Mouse (Mus musculus) bone marrow macrophage, adult 2 months (primary cell): ENCODE data around the gene Maats1. TPM values are rescaled to one million over a fixed set of nuclear protein-coding genes. Genes with fewer than 3 reads are reported as not detected.
A peak's percentile ranks its signal among the peaks of the same experiment; 100 is the strongest.

Source experiments
- H3K27ac ChIP-seq: 2 replicates; pipeline ENCODE4 v1.5.1; 2012; ENCODE audit warnings: low read depth, low read length; ENCODE audit not compliant: insufficient read depth
- H3K4me1 ChIP-seq: 2 replicates; pipeline ENCODE4 v1.6.1; 2012; ENCODE audit warnings: low read length; ENCODE audit not compliant: control insufficient read depth, insufficient read depth
- H3K4me3 ChIP-seq: 2 replicates; pipeline ENCODE4 v1.5.1; 2012; ENCODE audit warnings: mild to moderate bottlenecking, low read length, moderate library complexity; ENCODE audit not compliant: insufficient read depth
- CTCF ChIP-seq: IDR thresholded peaks from 2 replicates; pipeline ENCODE4 v1.5.1; 2012; ENCODE audit warnings: low read depth, mild to moderate bottlenecking, low read length, moderate library complexity
- POLR2A ChIP-seq: IDR thresholded peaks from 2 replicates; pipeline ENCODE4 v1.6.1; 2012; ENCODE audit warnings: mild to moderate bottlenecking, low read depth, low read length, borderline replicate concordance
- polyA plus RNA-seq: library from polyadenylated mRNA; stranded (reverse); fragments of >200 nt; gene quantifications from 2 replicates; pipeline ENCODE4 v1.2.4, GENCODE M21; 2012; ENCODE audit not compliant: missing spikeins, insufficient read depth, insufficient read length

Gene Maats1
- polyA plus RNA-seq, 1 experiment: not detected

DNA sequence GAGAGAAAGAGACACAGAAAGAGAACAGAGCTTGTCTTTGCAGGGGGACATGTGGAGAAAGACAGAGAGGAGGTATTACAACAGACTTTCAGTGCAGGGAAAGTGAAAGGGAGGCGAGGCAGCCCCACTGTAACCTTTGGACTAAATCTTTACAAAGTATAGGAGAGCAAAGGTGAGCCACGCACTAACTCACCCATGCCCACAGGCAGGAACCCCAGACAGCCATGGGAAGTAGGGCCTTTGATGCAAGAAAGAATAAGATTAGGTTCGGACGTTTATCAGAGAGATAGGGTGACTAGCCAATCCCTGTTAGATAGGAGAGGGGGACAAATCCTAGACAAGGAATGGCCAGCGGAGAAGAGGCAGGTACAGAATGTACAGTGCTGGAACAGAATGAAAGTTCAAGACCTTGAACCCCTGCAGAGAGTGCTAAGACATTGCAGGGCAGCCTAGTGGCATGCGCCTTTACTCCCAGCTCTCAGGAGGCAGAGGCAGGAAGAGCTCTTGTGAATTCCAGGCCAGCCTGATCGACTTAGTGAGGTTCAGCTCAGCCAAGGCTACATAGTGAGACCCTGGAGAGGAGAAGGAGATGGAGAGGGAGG lies 59.3 kb downstream of the Maats1 start:
- no peak for TF ChIP-seq CTCF
- no peak for TF ChIP-seq POLR2A
- Histone ChIP-seq H3K27ac (no peak overlapping the region), H3K4me3 (no peak overlapping the region), H3K4me1 (peaks cover 3% of the 10 kb centered on the region)

GRCm38 (mm10) chr16:38280951-38281350 lies 61.0 kb downstream of the Maats1 start:
- Histone ChIP-seq H3K4me1 (peaks cover 2% of the 10 kb centered on the region), H3K27ac (no peak overlapping the region), H3K4me3 (no peak overlapping the region)
- TF ChIP-seq CTCF (no peak), POLR2A (no peak)

DNA sequence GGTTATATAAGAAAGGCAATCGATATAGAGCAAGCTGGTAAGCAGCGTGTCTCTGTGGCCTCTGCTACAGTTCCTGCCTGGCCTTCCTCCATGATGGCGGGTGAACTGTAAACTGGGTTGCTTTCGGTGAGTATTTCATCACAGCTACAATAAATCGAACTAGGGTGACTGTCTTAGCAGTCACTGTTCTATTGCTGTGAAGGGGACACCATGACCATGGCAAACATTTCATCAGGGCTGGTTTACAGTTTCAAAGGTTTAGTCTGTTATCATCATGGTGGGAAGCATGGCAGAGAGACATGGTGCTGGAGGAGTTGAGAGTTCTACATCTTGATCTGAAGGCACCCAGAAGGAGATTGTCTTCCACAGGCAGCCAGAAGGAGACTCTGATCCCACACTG lies 62.1 kb downstream of the Maats1 start:
- TF ChIP-seq POLR2A (no peak), CTCF (no peak)

GRCm38 (mm10) chr16:38274737-38275136 lies 67.2 kb downstream of the Maats1 start:
- TF ChIP-seq POLR2A: no peak
- no peak for TF ChIP-seq CTCF
- H3K4me3 ChIP-seq: no peak overlapping the region
- no peaks in the 10 kb centered on the region for H3K4me1 ChIP-seq
- H3K27ac ChIP-seq: no peak overlapping the region

More for the DNA sequence above, 62.1 kb downstream of the Maats1 start:
- Histone ChIP-seq H3K4me3 (no peak overlapping the region), H3K27ac (no peak overlapping the region), H3K4me1 (no peaks in the 10 kb centered on the region)

DNA sequence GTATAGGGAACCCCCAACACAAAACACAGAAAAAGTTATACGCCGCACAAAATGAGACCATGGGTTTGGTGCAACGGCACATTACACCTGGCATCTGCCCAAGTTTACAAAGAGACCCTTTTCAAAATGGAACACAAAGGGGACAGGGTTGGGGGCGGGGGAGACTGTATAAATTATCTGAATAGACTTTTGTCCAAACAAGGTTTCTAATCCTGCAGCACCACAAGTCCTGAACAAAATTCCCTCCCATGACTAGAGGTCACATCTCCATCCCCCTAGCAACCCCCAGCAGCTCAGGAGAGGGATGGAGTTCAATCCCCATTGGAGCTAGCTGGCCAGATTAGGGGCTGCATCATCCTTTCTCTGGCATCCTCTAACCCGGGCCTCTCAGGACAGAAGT lies 69.5 kb downstream of the Maats1 start:
- Histone ChIP-seq H3K4me1 (no peaks in the 10 kb centered on the region), H3K4me3 (no peak overlapping the region), H3K27ac (no peak overlapping the region)
- TF ChIP-seq POLR2A (no peak), CTCF (no peak)

GRCm38 (mm10) chr16:38271601-38272000 lies 70.3 kb downstream of the Maats1 start:
- no peak overlapping the region for H3K27ac ChIP-seq
- no peak overlapping the region for H3K4me3 ChIP-seq
- no peaks in the 10 kb centered on the region for H3K4me1 ChIP-seq
- no peak for TF ChIP-seq POLR2A
- TF ChIP-seq CTCF: no peak

- Histone ChIP-seq H3K4me3 (no peak overlapping the region), H3K4me1 (no peaks in the 10 kb centered on the region)
- no peak for TF ChIP-seq CTCF
- TF ChIP-seq POLR2A: no peak
These were observed 86.0 kb downstream of the Maats1 start for GRCm38 (mm10) chr16:38255927-38256326.

GRCm38 (mm10) chr16:38255107-38255506 lies 86.8 kb downstream of the Maats1 start:
- no peak for TF ChIP-seq POLR2A
- no peak for TF ChIP-seq CTCF
- no peak overlapping the region for H3K4me3 ChIP-seq
- no peaks in the 10 kb centered on the region for H3K4me1 ChIP-seq
- no peak overlapping the region for H3K27ac ChIP-seq

More at GRCm38 (mm10) chr16:38255927-38256326, 86.0 kb downstream of the Maats1 start:
- no peak overlapping the region for H3K27ac ChIP-seq

- Histone ChIP-seq H3K27ac (no peak overlapping the region), H3K4me3 (no peak overlapping the region), H3K4me1 (peaks cover 4% of the 10 kb centered on the region; the same call in 1 of the 2 replicates)
- no peak for TF ChIP-seq POLR2A
- no peak for TF ChIP-seq CTCF
These were observed 87.9 kb downstream of the Maats1 start for GRCm38 (mm10) chr16:38254001-38254400.

- Histone ChIP-seq H3K4me3 (no peak overlapping the region), H3K27ac (no peak overlapping the region), H3K4me1 (peaks cover 11% of the 10 kb centered on the region)
- TF ChIP-seq CTCF (no peak), POLR2A (no peak)
These were observed 91.5 kb downstream of the Maats1 start for GRCm38 (mm10) chr16:38250467-38250866.

GRCm38 (mm10) chr16:38248331-38248961 lies 93.5 kb downstream of the Maats1 start:
- Histone ChIP-seq H3K27ac (0 out of 2 replicates have a peak overlapping the region, but pooled peaks have one; percentile 2), H3K4me3 (no peak overlapping the region; the same call in 1 of the 2 replicates), H3K4me1 (peaks cover 11% of the 10 kb centered on the region)
- TF ChIP-seq POLR2A: no peak
- no peak for TF ChIP-seq CTCF

Other genes with a start within 250 kb of the Maats1 start
- gene Nr1i2, start 47.3 kb downstream of the Maats1 start, polyA plus RNA-seq: not detected in 2 replicates
- gene Cox17, start 4.8 kb upstream of the Maats1 start, polyA plus RNA-seq: 115 and 119 TPM in 2 replicates
- not detected in 2 replicates for gene Gm21987, start 4.9 kb upstream of the Maats1 start, polyA plus RNA-seq
- not detected in 2 replicates for gene Popdc2, start 20.1 kb upstream of the Maats1 start, polyA plus RNA-seq
- gene Pla1a, start 91.0 kb upstream of the Maats1 start, polyA plus RNA-seq: not detected in 2 replicates
- gene Adprh, start 110.6 kb upstream of the Maats1 start, polyA plus RNA-seq: 32.8 and 38.1 TPM in 2 replicates
- 7.7 and 8.9 TPM in 2 replicates for gene Cd80, start 113.4 kb upstream of the Maats1 start, polyA plus RNA-seq
- 11.9 and 13.1 TPM in 2 replicates for gene Timmdc1, start 180.5 kb upstream of the Maats1 start, polyA plus RNA-seq
- gene Poglut1, start 208.1 kb upstream of the Maats1 start, polyA plus RNA-seq: 26.0 and 28.2 TPM in 2 replicates
- gene Tmem39a, start 216.6 kb upstream of the Maats1 start, polyA plus RNA-seq: 25.9 and 30.2 TPM in 2 replicates